Mouse (Mus musculus) myocyte (in vitro differentiated cells): ENCODE measurements around the gene Cfap69.

Experiments used
- MAX ChIP-seq: IDR thresholded peaks from one replicate; pipeline ENCODE4 v1.6.1; 2011; ENCODE audit warnings: low read depth, mild to moderate bottlenecking, control low read depth
- POLR2A ChIP-seq: IDR thresholded peaks from one replicate; pipeline ENCODE4 v1.6.1; 2011; ENCODE audit warnings: low read depth, mild to moderate bottlenecking, control low read depth, moderate library complexity; ENCODE audit not compliant: insufficient read length
- TCF3 ChIP-seq: IDR thresholded peaks from one replicate; pipeline ENCODE4 v1.6.1; 2011; ENCODE audit warnings: low read depth, control low read depth; ENCODE audit not compliant: insufficient read length

DNA sequence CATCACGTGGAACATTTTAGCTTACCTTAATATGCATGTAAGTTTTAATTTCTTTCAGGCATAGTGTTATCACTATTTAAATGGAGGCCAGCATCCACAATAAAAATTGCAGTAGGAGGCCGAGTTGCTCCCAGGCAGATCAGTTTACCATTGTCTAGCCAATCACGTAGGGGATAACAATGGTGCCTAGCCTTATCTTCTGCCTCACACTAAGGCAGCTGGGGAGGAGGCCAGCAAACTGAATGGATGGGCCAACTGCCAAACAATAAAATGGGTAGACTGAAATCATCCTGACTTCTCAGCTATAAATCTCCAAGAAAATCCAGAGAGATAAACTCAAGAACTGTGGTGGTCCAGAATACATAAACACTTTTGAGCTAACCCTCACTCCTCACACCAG lies 124.3 kb downstream of the Cfap69 start:
- TF ChIP-seq TCF3: no peak
- no peak for TF ChIP-seq MAX
- TF ChIP-seq POLR2A: no peak
